Mouse (Mus musculus): ENCODE results near the gene Arl5b. TPM values are rescaled to one million over a fixed set of nuclear protein-coding genes. Genes with fewer than 3 reads are reported as not detected.

Gene Arl5b
- total RNA-seq (2023) = 156 to 179 TPM (median 164 TPM) in 4 replicates

GRCm38 (mm10) chr2:15049117-15049873 is at the start of gene Arl5b:
Gene Arl5b, plus strand, starts transcription at chr2:15049395.

GRCm38 (mm10) chr2:15054945-15055637 is 5.9 kb downstream of the Arl5b start, which contains the start of gene Nsun6:
Gene Nsun6, minus strand, starts transcription at chr2:15055069.

Other genes with a start within 250 kb of the Arl5b start
- gene Nsun6, start 5.7 kb downstream of the Arl5b start, total RNA-seq (2023) = 25.2 to 39.2 TPM (median 28.5 TPM) in 4 replicates